Mouse (Mus musculus) ovary, adult 2 months (tissue): ENCODE results near the gene Ankrd13c. TPM values are rescaled to one million over a fixed set of nuclear protein-coding genes. Genes with fewer than 3 reads are reported as not detected.

Source experiments
- polyA plus RNA-seq: library from polyadenylated mRNA; depleted of rRNA; stranded (reverse); fragments of >200 nt; gene quantifications from 2 replicates; pipeline ENCODE4 v1.2.3, GENCODE M21; 2012; rRNA removed

Gene Ankrd13c
- 24.3 and 45.3 TPM in 2 replicates for polyA plus RNA-seq

GRCm38 (mm10) chr3:157946843-157947358 lies at the start of gene Ankrd13c:
Ankrd13c (plus strand) TSS chr3:157947239.

GRCm38 (mm10) chr3:157924692-157925328 lies 22.2 kb upstream of the Ankrd13c start, which contains the start of gene Cth:
Cth (minus strand) TSS chr3:157925077.

GRCm38 (mm10) chr3:158036329-158036988 lies 89.4 kb downstream of the Ankrd13c start, which contains the start of the genes Srsf11 and Lrrc40:
Srsf11 (minus strand) TSS chr3:158036639.
Lrrc40 (plus strand) TSS chr3:158036662.

Other genes starting within 250 kb of the Ankrd13c start
- gene Cth, start 22.2 kb upstream of the Ankrd13c start, polyA plus RNA-seq, result 2.6 and 3.0 TPM in 2 replicates
- 529 and 533 TPM in 2 replicates for gene Srsf11, start 89.4 kb downstream of the Ankrd13c start, polyA plus RNA-seq
- gene Lrrc40, start 89.4 kb downstream of the Ankrd13c start, polyA plus RNA-seq, result 3.9 and 5.0 TPM in 2 replicates